Mouse (Mus musculus) ovary, postnatal 36 days (tissue): ENCODE results near the gene Slc1a1.

Experiments used
- DNase-seq: peaks from one replicate; pipeline ENCODE4 v3.0.0; 2022; ENCODE audit warnings: low spot score, mixed read lengths

Slc1a1 gene

DNA sequence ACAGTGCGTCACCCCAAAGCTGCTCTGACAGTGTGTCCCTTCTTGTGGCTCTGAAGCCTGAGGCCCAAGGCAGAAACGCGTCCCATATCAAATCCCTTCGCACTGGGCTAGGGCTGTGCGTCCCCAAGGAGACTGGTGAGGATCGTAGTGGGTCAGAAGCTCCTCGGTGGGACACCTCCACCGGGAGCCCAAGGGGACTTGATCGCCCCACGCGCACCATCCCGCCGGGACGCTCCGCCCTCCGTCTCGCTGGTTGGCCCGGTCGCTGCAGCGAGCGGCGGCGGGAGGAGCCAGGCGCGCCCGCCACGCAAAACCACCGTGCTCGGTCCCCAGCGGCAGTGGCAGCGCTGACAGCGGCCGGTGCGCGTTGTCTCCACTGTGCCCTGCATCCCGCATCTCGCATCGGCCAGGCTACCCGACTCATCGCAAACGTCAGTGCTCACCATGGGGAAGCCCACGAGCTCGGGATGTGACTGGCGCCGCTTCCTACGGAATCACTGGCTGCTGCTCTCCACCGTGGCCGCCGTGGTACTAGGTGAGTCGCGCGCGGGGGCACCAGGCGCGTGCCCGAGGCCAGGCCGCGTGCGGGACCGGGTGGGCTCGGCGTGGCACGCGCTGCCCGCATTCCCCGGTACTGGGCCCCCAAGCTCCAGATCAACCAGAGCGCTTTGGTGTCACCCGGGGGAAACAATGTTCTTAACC is at the start of gene Slc1a1:
Gene Slc1a1, plus strand, starts transcription at position 252 of the 702 bp plus-strand sequence.
- peak; percentile 56 for DNase-seq

DNA sequence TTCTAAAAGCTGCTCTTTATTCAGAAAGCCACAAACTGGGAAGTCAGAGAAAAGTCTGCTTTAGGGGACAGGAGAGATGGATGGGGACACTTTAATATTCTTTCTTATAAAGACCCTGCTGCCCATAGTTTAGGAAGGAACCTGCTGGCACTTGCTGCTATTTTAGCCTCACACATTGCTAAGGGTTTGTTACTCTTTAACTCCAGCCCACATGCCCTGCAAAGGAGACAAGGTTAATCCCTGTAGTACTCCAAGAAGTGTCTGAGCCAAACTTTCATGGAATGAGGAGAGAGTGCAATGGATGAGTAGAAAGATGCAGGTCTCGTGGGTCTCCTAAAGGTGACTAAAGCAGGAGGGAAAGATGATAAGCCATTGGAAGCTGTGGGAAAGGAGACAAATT is 44.7 kb upstream of the Slc1a1 start:
- DNase-seq = no peak

DNA sequence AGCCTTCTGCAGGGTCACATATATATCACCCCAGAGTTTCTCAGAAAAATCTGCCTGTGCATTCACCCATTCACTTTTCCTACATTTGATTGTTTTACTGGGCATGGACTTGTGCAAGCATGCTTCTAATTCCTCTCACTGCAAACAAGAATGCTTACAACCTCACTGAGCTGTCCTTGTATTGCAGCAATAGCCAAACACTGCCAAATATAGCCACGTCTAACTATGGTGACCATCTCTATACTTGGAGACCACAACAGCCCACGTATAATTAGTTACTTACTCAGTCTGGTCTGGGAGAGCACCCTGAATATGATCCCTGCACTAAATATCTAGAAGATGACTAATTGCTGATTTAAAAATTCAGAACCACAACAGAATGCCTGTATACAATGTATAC is 41.5 kb upstream of the Slc1a1 start:
- no peak for DNase-seq

DNA sequence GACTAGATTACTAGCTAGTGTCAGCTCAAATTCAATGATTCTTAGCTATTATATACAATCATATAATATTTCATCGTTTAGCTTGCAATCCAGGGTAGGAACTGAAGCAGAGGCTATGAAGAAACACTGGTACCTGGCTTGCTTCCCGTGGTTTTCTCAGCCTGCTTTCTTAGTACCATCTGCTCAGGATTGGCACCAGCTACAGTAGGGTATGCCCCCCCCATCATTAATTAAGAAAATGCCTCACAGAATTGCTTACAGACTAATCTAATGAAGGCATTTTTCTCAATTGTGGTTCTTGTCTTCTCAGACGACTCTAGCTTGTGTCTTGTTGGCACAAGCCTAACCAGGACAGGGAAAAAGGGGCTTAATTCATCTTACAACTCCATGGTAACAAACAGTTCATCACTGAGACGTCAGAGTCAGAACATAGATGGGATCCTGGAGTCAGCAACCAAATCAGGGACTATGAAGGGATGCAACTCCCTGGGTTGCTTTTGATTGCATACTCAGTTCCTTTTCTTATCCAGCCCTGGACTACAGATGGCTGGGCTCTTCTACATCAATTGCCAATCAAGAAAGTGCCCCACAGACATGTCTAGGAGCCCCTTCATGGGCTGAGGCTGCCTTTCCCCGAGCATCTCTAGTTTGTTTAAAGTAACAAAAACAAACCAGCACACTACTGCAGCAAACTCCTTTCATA is 38.6 kb upstream of the Slc1a1 start:
- no peak for DNase-seq

DNA sequence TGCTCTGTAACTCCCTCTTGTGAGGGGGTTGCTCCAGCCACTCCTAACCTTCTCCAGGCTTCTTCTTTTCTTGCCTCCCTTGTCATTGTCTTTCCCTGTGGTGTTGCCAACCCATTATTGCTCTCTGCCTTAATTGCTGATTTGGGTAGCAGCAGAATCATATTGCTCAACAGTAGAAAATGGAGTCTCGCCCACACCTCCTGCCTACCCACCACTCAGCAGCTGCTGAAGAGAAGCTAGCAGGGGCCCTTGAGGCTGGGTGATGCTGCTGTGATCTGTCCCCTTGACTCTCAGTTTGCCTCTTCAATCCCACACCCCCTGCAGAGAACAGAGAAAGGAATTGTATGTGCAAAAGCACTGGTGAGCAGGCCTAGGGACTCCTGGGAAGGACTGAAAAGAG is 37.9 kb upstream of the Slc1a1 start:
- DNase-seq = no peak

DNA sequence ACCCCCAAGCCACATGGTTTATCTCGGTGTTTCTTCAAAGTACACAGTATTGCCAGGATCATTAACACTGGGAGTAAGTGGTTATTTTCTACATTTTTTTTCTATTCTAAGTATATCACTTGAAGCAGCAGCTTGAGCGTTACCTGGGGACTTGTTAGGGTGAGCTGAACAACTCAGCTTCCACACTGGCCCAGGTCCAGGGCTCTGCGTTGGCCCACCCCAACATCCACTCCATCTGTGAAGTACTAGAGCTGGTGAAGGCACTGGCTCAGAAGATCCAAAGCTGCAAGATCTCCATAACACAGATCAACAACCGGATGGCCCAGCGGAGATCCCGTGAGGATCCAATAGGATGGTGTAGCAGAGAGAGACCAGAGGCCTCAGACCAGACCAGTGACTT is 37.2 kb upstream of the Slc1a1 start:
- no peak for DNase-seq

DNA sequence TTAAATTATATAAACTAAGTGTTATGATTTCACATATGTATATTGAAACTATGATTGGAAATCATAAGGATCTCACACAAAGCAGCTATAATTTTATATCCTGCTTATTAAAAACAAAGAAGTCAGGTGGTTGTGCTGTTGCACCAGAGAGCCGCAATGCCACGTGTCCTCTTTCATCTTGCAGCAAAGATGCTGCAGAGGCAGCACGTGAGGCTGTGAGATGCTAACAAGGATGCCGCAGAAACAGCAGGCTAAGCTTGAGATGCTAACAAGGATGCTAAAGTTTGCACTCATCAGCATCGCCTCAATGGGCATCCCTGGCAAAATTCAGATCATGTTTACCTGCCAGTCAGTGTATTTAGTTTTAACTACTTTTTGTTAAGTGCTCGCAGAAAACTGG is 34.4 kb upstream of the Slc1a1 start:
- no peak for DNase-seq

DNA sequence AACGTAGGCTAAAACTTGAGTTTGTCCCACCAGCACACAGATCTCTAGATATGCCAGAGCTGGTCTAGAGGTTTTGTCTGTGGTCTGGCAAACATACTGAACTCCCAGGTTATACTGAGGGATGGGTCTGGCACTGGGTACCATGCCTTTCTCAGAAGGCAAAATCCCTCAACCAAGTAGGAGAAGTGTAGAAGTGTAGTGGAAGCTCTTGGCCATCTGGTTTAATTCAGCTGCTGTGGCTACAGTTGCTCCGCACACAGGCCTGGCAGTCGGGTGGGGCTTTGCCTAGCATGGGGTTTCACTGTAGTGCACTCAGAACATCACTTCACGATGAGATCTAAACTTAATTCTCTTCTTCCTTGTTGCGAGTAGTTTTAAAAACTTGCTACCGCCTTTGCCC is 28.6 kb upstream of the Slc1a1 start:
- no peak for DNase-seq

DNA sequence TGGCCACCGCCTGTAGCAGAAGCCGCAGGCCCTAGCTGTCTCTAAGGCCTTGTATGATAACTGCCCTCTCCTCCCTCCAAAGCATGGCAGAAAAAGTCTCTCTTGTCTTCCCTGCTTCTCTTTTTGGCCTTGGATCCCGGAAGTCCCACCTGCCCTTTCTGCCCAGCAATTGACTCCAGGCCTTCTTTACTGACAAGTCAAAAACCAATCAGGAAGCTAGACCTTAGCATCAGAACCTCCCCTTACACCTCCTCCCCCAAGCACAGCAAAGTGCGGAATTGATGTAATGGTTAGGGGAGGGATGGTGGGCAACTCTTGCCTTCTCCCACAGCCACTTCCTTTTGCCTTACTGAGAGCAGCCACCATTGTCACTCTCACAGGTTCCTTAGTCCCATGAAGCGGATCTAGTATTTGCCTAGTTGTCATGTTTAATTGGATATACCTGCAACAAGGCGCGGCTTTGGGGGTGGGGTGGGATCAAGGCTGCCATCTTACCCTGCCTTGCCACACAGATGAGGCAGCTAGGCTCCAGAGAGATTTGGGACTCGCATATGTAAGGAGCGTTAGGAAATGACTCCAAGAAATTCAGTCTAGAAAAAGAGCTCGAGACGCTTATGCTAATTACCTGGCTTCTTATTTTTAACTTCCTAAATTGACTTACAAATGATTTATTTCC is 27.9 kb upstream of the Slc1a1 start:
- no peak for DNase-seq

DNA sequence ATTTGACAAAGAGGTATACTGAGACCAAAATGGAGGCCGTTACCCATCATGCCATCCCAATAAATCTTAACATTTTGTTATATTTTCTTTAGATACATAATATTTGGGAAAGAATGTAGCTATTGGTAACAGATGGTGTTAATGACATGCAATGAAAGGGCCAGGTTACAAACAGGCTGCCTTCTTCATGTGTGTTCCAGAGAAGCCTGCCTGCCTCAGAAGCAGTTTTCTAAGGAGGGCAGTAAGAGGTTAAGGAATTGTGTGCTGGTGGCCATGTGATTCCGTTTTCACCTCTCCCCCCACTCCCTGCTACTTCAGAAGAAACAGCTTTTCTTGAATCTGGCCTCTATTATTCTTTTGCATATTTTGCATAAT is 27.4 kb upstream of the Slc1a1 start:
- DNase-seq = no peak

DNA sequence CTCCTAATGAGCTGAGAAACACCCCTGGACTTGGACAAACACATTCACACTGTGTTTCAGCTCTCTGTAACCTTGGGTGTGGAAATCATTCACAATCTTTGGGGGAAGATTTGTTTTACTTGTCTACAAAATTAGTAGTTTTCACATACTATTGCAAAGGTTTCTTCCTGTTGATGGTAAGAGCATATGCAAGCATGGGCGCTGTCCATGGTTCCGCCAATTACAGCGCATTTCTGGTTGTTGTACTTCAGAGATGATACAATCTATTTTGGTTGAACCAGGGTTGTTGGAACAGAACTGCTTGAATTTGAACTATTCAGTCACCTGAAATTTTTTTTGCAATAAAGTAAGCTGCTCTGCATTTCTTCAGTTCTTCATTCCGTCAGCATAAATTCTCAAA is 16.6 kb upstream of the Slc1a1 start:
- no peak for DNase-seq

DNA sequence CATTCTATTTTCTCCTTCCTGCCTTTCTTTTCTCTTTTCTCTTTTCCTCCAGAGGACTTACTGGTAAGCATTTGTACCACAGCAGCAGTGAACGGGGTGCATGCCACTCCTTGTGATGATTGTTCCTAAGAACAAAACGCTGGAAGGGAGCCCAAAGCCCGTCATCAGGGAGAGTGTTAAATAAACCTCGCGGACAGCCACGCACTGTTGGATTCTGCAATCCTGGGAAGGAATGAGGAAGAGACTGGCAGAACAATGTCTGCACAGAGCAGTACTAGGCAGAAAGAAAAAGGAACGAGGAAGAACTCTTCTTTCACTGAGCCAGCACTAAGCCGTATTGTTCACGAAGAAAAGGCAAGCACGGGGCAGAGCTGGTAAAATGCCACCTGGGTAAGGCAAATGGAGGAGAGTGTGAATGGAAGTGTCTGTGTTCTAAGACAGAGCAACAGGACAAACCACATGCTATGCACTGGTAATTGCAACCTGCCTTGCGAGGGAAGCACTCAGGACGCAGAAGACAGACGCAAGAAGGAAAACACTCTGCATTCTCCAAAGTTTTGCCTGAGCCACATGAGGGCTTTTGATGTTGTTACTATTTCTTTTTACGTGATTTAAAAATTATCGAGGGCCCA is 7.0 kb upstream of the Slc1a1 start:
- DNase-seq = no peak

DNA sequence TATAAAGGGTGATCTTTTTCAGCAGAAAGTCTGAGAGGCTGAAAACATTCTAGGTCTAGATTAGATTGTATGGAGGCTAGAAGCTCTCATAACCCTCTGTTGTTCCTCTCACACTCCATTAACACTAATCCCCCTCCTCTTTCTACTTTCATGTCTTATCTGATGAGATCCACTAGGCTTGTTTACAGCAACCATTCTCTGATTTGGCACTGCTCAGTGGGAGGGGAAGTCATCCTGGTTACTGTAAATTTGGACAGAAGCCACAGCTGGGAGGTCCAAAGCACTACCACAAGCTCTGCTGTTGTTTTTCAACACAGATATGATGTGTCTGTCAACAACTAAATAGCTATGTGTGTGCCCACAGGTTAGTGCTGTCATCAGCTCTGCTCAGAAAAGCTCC is 3.5 kb upstream of the Slc1a1 start:
- DNase-seq = no peak

DNA sequence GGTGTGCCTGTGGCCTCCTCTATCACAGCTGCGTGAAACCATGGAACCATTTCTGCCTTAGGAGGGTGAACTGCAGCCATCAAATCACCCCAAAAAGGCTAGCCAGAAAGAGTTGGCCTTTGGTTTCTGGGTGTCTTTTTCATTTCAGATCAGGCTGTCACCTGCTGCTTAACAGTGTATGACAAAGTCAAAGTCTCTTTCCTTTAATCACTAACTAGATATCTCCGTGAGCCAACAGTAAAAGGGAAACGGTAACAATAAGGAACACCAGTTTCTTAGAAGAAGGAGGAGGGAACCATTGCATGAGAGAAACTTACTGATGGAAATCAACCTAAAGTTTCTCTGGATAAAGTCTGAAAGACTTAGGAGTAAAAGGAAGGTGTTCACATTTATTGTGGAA is 2.2 kb upstream of the Slc1a1 start:
- no peak for DNase-seq

DNA sequence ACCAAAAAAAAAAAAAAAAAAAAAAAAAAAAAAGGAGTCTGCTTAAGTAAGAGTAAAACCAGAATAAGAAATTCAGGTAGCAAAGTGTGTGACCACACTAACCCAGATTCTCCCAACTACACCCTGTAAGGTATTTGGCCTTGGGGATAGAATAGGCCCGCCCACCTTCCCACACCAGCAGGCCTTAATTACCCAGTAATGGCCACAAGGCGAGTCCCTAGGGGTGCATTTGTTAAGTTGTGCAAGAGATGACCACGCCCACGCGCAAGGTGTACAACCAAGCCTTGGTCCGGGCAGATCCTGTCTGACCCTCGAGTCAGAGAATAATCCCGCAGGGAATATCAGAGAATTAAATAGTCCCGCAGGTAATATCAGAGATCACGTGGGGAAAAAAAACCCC is 461 bp upstream of the Slc1a1 start:
- DNase-seq = no peak

DNA sequence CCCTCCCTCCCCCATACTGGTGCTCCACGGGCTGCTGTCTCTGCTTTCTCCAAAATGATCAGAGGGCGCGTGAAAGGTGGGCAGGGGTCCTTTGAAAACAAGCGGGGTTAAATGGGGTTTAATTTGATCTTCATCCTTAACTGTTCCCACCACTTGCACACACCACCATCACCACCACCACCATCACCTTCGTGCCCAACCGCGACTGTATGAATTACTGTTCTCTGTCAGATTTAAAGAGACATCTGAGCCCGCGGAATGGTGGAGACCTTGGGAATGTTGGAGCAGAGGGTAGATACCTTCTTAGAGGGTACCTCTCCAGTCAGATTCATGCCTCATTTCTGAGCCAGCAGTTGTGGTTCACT is 633 bp downstream of the Slc1a1 start:
- no peak for DNase-seq

DNA sequence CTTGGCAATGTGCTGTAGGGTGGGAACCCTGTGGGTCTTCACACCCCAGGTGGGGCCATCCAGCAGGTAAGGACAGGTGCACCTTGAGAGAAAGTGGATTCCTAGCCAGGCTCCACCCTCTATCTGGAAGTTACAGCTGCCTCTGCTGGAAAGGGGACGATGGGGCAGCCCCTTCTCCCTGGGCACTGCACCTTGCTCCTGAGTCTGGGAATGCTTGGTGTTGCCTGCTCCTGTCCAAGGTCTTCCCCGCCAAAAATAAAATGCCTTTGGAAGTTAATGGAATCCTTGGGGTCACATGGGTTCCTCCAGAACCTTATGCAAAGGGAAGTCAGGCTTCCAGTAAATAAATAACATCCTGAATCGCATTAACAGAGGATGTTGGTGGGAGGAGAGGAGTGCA is 1.3 kb downstream of the Slc1a1 start:
- DNase-seq = no peak

DNA sequence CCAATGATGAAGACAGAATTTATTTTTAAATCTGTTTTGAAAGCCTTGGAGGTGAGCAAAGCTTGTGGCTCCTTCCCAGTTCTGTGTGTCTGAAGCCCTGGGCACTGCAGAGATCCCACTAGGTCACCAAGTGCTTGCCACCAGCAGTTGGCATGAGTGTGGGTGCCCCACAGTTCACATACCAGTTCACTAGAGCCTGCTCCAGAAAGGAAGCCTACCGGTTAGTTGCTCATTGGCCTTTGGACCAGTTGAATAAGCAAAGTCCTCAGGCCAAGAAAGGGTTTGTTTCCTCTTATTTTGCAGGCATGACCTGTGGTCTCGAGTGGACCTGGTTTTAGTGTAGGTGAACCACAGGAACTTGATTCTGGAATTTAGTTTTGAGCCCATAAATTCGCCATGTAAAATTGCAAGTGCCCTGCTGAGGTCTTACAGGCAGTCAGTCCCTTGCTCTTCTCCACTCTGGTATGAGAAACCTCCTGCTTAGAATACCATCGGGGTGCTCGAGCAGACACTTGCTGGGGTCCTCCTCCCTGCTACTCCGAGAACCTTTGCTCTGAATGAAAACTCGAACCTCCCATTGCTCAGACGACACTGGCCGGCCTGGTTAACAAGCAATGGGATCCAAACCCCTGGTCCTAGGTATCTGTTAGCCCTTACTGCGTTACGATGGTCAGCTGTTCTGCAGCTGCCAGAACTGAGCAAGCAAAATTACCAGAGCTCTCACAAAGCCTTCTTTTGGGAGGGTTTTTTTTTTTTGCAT is 2.0 kb downstream of the Slc1a1 start:
- no peak for DNase-seq

DNA sequence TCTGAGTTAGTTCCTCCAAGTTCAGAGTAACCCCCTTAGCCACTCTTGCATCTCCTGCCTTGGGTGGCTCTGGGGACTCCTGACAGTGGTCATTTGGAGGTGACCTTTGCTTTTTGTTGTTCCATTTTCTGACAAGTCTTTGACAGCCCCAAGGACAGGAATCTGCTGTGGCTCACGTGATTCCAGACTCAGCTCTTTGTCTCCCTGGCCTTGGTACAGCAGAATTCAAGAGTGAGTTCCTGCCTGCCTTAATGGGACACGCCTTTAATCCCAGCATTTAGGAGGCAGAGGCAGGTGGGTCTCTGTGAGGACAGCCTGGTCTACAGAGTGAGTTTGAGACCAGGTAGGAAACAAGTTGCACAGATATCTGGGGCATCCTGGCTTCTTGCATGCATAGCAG is 3.9 kb downstream of the Slc1a1 start:
- no peak for DNase-seq

DNA sequence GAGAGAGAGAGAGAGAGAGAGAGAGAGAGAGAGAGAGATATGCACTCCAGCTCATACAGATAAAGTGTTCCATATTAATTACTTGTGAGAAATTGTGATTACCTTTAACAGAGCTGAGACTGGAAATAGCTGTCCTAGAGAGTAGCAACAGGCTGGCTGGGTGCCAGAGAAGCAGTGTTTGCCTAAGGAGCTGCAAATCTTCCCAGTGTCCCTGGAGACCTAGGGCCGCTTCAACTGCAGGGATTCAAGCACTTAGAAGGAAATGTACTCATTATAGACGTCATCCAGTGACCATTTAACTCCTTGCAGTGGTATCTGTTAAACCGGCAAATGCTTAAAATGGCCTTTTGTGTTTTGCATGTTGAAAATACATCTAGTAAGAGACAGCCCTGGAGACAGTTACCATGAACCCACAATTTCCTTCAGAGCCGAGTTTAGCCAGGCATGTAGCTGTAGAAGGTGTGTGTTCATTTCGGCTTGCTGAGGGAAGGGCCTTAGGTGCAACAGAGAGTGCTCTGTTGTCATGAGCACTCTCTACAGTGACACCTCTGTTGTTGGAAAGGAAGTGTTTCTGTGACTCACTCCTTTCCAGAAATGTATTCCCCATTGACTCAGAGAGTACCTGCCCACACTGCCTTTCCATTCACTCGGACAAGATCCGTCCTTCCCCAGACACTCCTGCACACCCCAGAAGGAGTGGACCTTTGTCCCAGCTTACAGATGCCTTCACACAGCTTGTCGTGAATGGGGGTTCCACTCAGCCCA is 10.3 kb downstream of the Slc1a1 start:
- DNase-seq = peak; percentile 29

DNA sequence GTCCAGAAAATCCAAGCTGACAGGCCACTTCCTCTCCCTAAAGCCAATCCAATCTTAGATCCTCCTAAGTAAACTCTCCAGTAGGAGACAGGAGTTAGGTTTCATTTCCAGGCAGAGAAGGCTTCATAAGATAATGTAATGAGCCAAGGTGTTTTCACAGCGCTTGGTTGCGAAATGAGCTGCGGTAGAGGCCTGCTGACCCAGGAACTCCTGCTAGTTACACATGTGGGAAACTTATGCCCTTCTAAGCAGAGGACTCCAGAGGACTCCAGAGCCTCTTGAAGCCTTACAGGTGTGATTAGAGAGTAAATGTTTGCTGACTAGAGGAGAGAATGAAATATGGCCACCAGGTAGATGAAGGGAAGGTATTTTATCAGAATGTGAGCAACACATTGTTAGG is 15.7 kb downstream of the Slc1a1 start:
- DNase-seq = no peak

DNA sequence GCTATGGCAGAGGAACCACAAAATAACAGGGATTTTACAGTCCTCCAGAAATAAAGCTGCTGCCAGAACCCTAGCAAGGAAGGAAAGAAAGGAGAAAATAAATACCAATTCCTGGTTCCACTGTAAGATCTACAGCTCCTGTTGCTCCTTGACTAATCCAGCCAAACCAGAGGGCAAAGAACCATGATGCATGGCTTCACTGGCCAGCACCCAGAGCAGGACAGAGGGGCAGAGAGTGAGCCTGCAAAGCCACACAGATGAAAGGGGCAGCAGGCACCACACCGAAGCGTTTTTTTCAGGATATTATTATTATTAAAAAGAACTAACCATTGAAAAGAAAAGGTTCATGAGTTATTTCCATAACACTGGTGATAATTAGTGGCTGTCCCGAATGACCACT is 17.2 kb downstream of the Slc1a1 start:
- no peak for DNase-seq
